Mouse (Mus musculus) limb, embryonic 14.5 days (tissue): ENCODE measurements at regions not wholly inside any gene's neighbourhood (a gene's known extent, or its start where the extent isn't known, plus 50 kb on each side); places are given as distances from the start of the nearest gene placed in this dataset.

Experiments
- ATAC-seq: fragments of 200-750 bp; cut with Nextera tagmentation; 2 replicates; pipeline ENCODE4 v1.8.0; 2017; ENCODE audit warnings: low read depth, moderate number of reproducible peaks, moderate TSS enrichment; ENCODE audit not compliant: low FRiP score
- DNase-seq: peaks from one replicate; pipeline ENCODE4 v3.0.0-alpha.2; 2015; ENCODE audit warnings: low spot score
- H3K27ac ChIP-seq: fragments of 300-500 bp; sonication (generic); replicated peaks from 2 replicates; pipeline ENCODE4 v1.5.1; 2014; ENCODE audit warnings: low read depth, mild to moderate bottlenecking, low read length, moderate library complexity, mixed read lengths
- H3K27me3 ChIP-seq: fragments of 300-500 bp; sonication (generic); 2 replicates; pipeline ENCODE4 v1.6.1; 2014; ENCODE audit warnings: low read length, mixed read lengths; ENCODE audit not compliant: control insufficient read depth, insufficient read depth
- H3K36me3 ChIP-seq: fragments of 300-500 bp; sonication (generic); 2 replicates; pipeline ENCODE4 v1.6.1; 2014; ENCODE audit warnings: mild to moderate bottlenecking, low read length, moderate library complexity, mixed read lengths; ENCODE audit not compliant: control insufficient read depth, insufficient read depth
- H3K4me1 ChIP-seq: fragments of 300-500 bp; sonication (generic); 2 replicates; pipeline ENCODE4 v1.6.1; 2014; ENCODE audit warnings: antibody characterized with exemption, low read length, mixed read lengths; ENCODE audit not compliant: control insufficient read depth, insufficient read depth
- H3K4me2 ChIP-seq: fragments of 300-500 bp; sonication (generic); replicated peaks from 2 replicates; pipeline ENCODE4 v1.6.1; 2014; ENCODE audit warnings: low read depth, mild to moderate bottlenecking, low read length, moderate library complexity; ENCODE audit not compliant: severe bottlenecking
- H3K4me3 ChIP-seq: fragments of 300-500 bp; sonication (generic); replicated peaks from 2 replicates; pipeline ENCODE4 v1.5.1; 2014; ENCODE audit warnings: low read length
- H3K9ac ChIP-seq: fragments of 300-500 bp; sonication (generic); 2 replicates; pipeline ENCODE4 v1.6.1; 2014; ENCODE audit warnings: mild to moderate bottlenecking, low read depth, low read length, moderate library complexity; ENCODE audit not compliant: severe bottlenecking
- H3K9me3 ChIP-seq: fragments of 300-500 bp; sonication (generic); 2 replicates; pipeline ENCODE4 v1.6.1; 2016; ENCODE audit warnings: low read length; ENCODE audit not compliant: control insufficient read depth
- POLR2A ChIP-seq: fragments of 200-500 bp; IDR thresholded peaks from 2 replicates; pipeline ENCODE4 v1.8.0; 2012; ENCODE audit warnings: inconsistent platforms, mild to moderate bottlenecking, moderate library complexity, borderline replicate concordance; ENCODE audit not compliant: insufficient read depth, insufficient read length; ENCODE audit errors: extremely low read depth
- WGBS: fragments of 180-500 bp; shearing (Covaris S2); extraction: QIAGEN DNeasy Blood & Tissue Kit; methylation state at CpG from one replicate; pipeline ENCODE4 v1.1.7; 2014; 5-methylcytosine and 5-hydroxymethylcytosine counted together

GRCm38 (mm10) chr13:51310041-51310440 lies 98.4 kb upstream of the S1pr3 start:
- no peak overlapping the region for H3K4me3 ChIP-seq
- no peaks in the 10 kb centered on the region for H3K36me3 ChIP-seq
- ATAC-seq, result no peak
- no peaks in the 10 kb centered on the region for H3K27me3 ChIP-seq
- no peak for TF ChIP-seq POLR2A
- peaks cover 34% of the 10 kb centered on the region for H3K4me1 ChIP-seq
- H3K9me3 ChIP-seq, result no peaks in the 10 kb centered on the region
- no peak for DNase-seq
- H3K4me2 ChIP-seq, result no peak overlapping the region
- H3K27ac ChIP-seq, result no peak overlapping the region
- 58% methylated on average over 2 of the region's 2 CpGs for WGBS
- H3K9ac ChIP-seq, result no peak overlapping the region

DNA sequence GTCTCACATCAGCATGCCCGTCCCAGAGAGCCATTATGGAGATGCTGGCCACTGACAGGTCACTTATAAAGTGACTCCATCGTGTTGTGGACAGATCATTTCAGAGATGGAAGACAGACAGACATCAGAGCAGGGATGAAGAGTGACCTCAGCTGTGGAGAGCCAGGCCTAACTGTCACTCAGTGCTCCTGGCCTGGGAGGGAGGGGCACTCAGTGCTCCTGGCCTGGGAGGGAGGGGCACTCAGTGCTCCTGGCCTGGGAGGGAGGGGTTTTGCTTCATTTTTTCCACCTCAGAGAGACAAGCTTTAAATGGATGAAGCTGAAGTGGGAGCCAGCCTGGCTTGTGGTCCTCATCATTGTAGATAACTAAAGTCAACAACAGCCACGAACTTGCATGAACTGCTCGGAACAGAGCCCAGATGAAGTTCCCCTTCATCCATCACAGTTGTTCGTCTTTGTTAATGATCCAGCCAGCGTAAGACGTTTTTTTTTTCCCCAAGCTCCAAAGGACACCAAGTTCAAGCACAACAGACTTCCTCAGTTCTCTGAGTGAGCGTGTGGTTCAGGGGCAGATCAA lies 96.7 kb upstream of the S1pr3 start:
- DNase-seq, result no peak
- no peaks in the 10 kb centered on the region for H3K9me3 ChIP-seq
- no peak overlapping the region for H3K4me3 ChIP-seq
- H3K4me2 ChIP-seq, result no peak overlapping the region
- H3K27ac ChIP-seq, result no peak overlapping the region
- 49% methylated on average over 8 of the region's 8 CpGs for whole genome bisulfite sequencing
- H3K36me3 ChIP-seq, result no peaks in the 10 kb centered on the region
- no peak for TF ChIP-seq POLR2A
- peaks cover 42% of the 10 kb centered on the region for H3K4me1 ChIP-seq
- no peak overlapping the region for H3K9ac ChIP-seq
- no peaks in the 10 kb centered on the region for H3K27me3 ChIP-seq
- ATAC-seq, result no peak

DNA sequence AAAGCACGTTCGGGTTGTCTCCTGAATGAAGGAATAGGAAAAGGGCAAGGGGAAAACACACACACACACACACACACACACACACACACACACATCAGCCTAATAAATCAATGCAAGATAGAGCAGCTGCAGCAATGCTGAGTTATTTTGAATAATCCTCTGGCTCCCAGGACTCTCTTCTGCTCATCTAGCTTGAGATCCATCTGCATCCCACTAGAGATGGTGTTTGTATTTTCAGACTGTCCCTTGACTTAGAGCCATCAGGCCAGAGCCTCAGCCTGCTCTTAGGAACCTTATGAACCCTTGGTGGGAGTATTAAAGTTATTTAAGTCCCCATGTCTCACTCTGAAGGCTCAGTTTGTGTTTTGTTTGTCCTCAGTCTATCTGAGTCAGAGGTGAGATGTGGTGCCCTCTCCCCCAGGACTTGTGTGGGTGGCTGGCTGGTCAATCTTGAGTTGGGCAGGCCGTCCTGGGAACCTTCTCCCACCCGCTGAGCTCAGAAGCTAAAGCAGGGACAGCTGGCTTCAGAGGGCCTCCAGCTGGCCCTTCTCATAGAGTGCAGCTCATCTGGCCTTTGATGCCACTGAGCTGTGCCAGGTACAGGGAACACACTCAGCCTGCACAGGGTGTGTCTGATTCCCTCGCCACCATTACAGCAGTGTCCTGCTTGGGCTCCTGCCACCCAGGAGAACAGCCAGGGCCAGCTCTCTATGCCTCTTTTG lies 95.1 kb upstream of the S1pr3 start:
- no peaks in the 10 kb centered on the region for H3K27me3 ChIP-seq
- H3K4me3 ChIP-seq, result no peak overlapping the region
- 49% methylated on average over 5 of the region's 5 CpGs for WGBS
- H3K9ac ChIP-seq, result no peak overlapping the region
- peak overlapping the region; percentile 91 for H3K27ac ChIP-seq
- H3K36me3 ChIP-seq, result no peaks in the 10 kb centered on the region
- no peaks in the 10 kb centered on the region for H3K9me3 ChIP-seq
- H3K4me1 ChIP-seq, result peaks cover 42% of the 10 kb centered on the region
- no peak overlapping the region for H3K4me2 ChIP-seq
- no peak for TF ChIP-seq POLR2A
- ATAC-seq (no peak), DNase-seq (no peak)

DNA sequence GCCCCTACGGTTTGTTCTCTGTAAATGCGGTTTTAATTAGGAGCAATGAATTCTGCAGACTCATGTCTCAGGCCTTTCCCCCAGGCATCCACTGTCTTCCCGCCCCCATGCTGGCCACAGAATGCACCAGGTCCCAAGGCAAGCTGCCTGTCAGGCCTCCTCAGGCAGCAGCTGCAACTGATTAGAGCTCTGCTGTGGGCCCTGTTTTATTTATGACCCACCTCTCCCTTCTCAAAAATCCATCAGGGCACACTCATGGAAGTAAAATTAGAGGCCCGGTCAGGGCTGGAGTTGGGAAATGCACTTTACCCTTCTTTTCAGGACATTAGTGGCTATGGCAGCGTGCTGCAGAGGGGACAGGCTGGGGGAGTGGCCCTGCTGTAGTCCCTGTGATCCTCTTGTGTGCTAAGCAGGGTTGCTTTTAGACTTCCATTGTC lies 93.9 kb upstream of the S1pr3 start:
- Histone ChIP-seq H3K4me2 (no peak overlapping the region; the same call in 1 of the 2 replicates), H3K9ac (no peak overlapping the region), H3K27ac (peak overlapping the region; percentile 91), H3K4me3 (no peak overlapping the region), H3K27me3 (no peaks in the 10 kb centered on the region), H3K9me3 (no peaks in the 10 kb centered on the region), H3K36me3 (no peaks in the 10 kb centered on the region), H3K4me1 (peaks cover 42% of the 10 kb centered on the region)
- DNase-seq, result peak; percentile 93
- peak; percentile 91 for ATAC-seq
- no peak for TF ChIP-seq POLR2A
- 5% methylated on average over 5 of the region's 5 CpGs for WGBS

DNA sequence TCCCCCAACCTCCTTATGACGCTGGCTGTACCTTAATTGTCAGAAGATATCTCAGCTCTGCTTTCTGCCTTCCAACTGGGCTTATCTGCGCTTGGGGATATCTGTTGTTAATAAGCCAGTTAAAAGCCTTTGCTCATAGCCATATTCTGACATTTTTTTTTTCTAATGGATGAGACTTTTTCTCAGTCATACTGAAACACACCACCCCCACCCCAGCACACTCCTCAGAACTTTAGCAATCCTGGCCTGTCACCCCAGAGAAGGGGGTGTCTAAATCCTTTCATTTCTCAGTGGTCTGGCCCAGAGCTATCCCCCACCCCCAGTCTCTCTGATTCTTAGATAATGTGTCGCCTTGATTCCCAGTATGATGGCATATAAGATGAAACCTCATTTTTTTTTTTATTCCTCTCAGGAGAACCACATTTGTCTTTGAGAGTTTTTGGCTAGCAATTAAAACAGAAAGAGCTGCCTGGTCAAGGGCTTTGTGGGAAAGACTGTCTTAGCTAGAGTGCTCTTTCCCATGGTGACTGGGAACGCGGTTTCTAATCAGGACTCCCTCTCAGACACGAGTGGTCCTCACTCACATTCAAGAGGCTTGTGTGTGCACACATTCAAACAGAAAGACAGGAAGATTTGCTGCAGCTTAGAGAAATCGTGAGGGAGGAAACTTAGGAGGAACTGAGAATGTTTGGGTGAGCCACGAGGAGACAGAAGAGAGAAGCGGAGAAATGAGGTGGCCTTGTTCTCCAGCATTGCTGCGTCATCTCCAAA lies 93.2 kb upstream of the S1pr3 start:
- DNase-seq (no peak), ATAC-seq (no peak)
- Histone ChIP-seq H3K9me3 (no peaks in the 10 kb centered on the region), H3K9ac (0 out of 2 replicates have a peak overlapping the region, but pooled peaks have one; percentile 28), H3K4me1 (peaks cover 42% of the 10 kb centered on the region), H3K4me2 (no peak overlapping the region; the same call in 1 of the 2 replicates), H3K27ac (peak overlapping the region; percentile 91), H3K36me3 (no peaks in the 10 kb centered on the region), H3K27me3 (no peaks in the 10 kb centered on the region), H3K4me3 (no peak overlapping the region)
- no peak for TF ChIP-seq POLR2A
- 38% methylated on average over 10 of the region's 10 CpGs for WGBS
